Mouse (Mus musculus) cerebellum, postnatal 10 days (tissue): ENCODE measurements at regions not wholly inside any gene's neighbourhood (a gene's known extent, or its start where the extent isn't known, plus 50 kb on each side); places are given as distances from the start of the nearest gene placed in this dataset.

Experiments
- DNase-seq, 2 experiments: peaks; one replicate each; pipeline ENCODE4 v3.0.0; 2021; ENCODE audit warnings: mixed read lengths in 2 of 2

GRCm38 (mm10) chr15:67364099-67364756 lies 863.5 kb upstream of the Lrrc6 start:
- peak; percentile 59 to 69 for DNase-seq

GRCm38 (mm10) chr15:67361012-67361571 lies 860.4 kb upstream of the Lrrc6 start:
- no peak for DNase-seq

GRCm38 (mm10) chr15:67357867-67358266 lies 857.2 kb upstream of the Lrrc6 start:
- no peak for DNase-seq

- DNase-seq: no peak
Observed at GRCm38 (mm10) chr15:67355334-67355733, 854.6 kb upstream of the Lrrc6 start.

- no peak for DNase-seq
Observed at GRCm38 (mm10) chr15:67354598-67355159, 854.0 kb upstream of the Lrrc6 start.

- DNase-seq: no peak
Observed at GRCm38 (mm10) chr15:67349501-67349900, 848.8 kb upstream of the Lrrc6 start.

- DNase-seq: no peak
Observed at GRCm38 (mm10) chr15:67345179-67346148, 844.8 kb upstream of the Lrrc6 start.

- no peak for DNase-seq
Observed at GRCm38 (mm10) chr15:67342050-67342449, 841.3 kb upstream of the Lrrc6 start.

- peak; percentile 51 to 52 for DNase-seq
Observed at GRCm38 (mm10) chr15:67337040-67337395, 836.3 kb upstream of the Lrrc6 start.

- DNase-seq: no peak
Observed at GRCm38 (mm10) chr15:67336294-67337039, 835.8 kb upstream of the Lrrc6 start.

- no peak for DNase-seq
Observed at GRCm38 (mm10) chr15:67332521-67332920, 831.8 kb upstream of the Lrrc6 start.

- no peak for DNase-seq
Observed at GRCm38 (mm10) chr15:67320292-67320691, 819.6 kb upstream of the Lrrc6 start.

- DNase-seq: no peak
Observed at GRCm38 (mm10) chr15:67315202-67315601, 814.5 kb upstream of the Lrrc6 start.

GRCm38 (mm10) chr15:67313648-67314047 lies 812.9 kb upstream of the Lrrc6 start:
- DNase-seq: no peak

GRCm38 (mm10) chr15:67305681-67306080 lies 805.0 kb upstream of the Lrrc6 start:
- DNase-seq: no peak

- no peak for DNase-seq
Observed at GRCm38 (mm10) chr15:67303804-67304203, 803.1 kb upstream of the Lrrc6 start.

GRCm38 (mm10) chr15:67301871-67302363 lies 801.2 kb upstream of the Lrrc6 start:
- DNase-seq: peak; percentile 46 to 58

GRCm38 (mm10) chr15:67301024-67301423 lies 800.3 kb upstream of the Lrrc6 start:
- no peak for DNase-seq

GRCm38 (mm10) chr15:67294797-67295196 lies 794.1 kb upstream of the Lrrc6 start:
- no peak for DNase-seq

- DNase-seq: no peak
Observed at GRCm38 (mm10) chr15:67289749-67290148, 789.0 kb upstream of the Lrrc6 start.

GRCm38 (mm10) chr15:67284941-67285340 lies 784.2 kb upstream of the Lrrc6 start:
- DNase-seq: no peak

- DNase-seq: no peak
Observed at GRCm38 (mm10) chr15:67283275-67283972, 782.7 kb upstream of the Lrrc6 start.
